Mouse (Mus musculus) intestine, embryonic 15.5 days (tissue): ENCODE results near the gene Slc4a1. TPM values are rescaled to one million over a fixed set of nuclear protein-coding genes. Genes with fewer than 3 reads are reported as not detected.

ENCODE experiments used
- ATAC-seq: fragments of 200-750 bp; cut with Nextera tagmentation; 2 replicates; pipeline ENCODE4 v1.8.0; 2017; ENCODE audit warnings: moderate TSS enrichment, moderate library complexity
- H3K27ac ChIP-seq: fragments of 300-500 bp; sonication (generic); 2 replicates; pipeline ENCODE4 v1.5.1; 2015; ENCODE audit warnings: mild to moderate bottlenecking, inconsistent platforms
- H3K27me3 ChIP-seq: fragments of 300-500 bp; sonication (generic); replicated peaks from 2 replicates; pipeline ENCODE4 v1.6.1; 2015; ENCODE audit warnings: inconsistent platforms
- H3K36me3 ChIP-seq: fragments of 300-500 bp; sonication (generic); 2 replicates; pipeline ENCODE4 v1.6.1; 2015; ENCODE audit warnings: inconsistent platforms
- H3K4me1 ChIP-seq: fragments of 300-500 bp; sonication (generic); replicated peaks from 2 replicates; pipeline ENCODE4 v1.6.1; 2015; ENCODE audit warnings: inconsistent platforms
- H3K4me2 ChIP-seq: fragments of 300-500 bp; sonication (generic); replicated peaks from 2 replicates; pipeline ENCODE4 v1.6.1; 2015; ENCODE audit warnings: mild to moderate bottlenecking, inconsistent platforms
- H3K4me3 ChIP-seq: fragments of 300-500 bp; sonication (generic); replicated peaks from 2 replicates; pipeline ENCODE4 v1.5.1; 2015; ENCODE audit warnings: inconsistent platforms
- H3K9ac ChIP-seq: fragments of 300-500 bp; sonication (generic); 2 replicates; pipeline ENCODE4 v1.6.1; 2015; ENCODE audit warnings: inconsistent platforms
- H3K9me3 ChIP-seq: fragments of 300-500 bp; sonication (generic); 2 replicates; pipeline ENCODE4 v1.6.1; 2016; ENCODE audit warnings: inconsistent platforms
- WGBS: fragments of 180-500 bp; shearing (Covaris S2); methylation state at CpG from one replicate; pipeline ENCODE4 v1.1.7; 2015; 5-methylcytosine and 5-hydroxymethylcytosine counted together
- polyA plus RNA-seq: library from polyadenylated mRNA; unstranded; fragments of >200 nt; fragmentation: Nextera tagmentation; extraction: Ambion mirVana; gene quantifications from 2 replicates; pipeline ENCODE4 v1.2.1, GENCODE M21; 2015

Slc4a1 gene
- polyA plus RNA-seq, 1 experiment from 2014 or later, result 15.2 TPM

GRCm38 (mm10) chr11:102323516-102323915 lies 42.5 kb downstream of the Slc4a1 start:
- H3K27me3 ChIP-seq, result no peaks in the 10 kb centered on the region
- peaks cover 7% of the 10 kb centered on the region; the same call in 1 of the 2 replicates for H3K4me1 ChIP-seq
- H3K9me3 ChIP-seq, result no peaks in the 10 kb centered on the region
- ATAC-seq, result no peak
- 79% methylated on average over 1 of the region's 1 CpGs for WGBS
- no peaks in the 10 kb centered on the region; the same call in 1 of the 2 replicates for H3K36me3 ChIP-seq
- no peak overlapping the region for H3K27ac ChIP-seq
- H3K9ac ChIP-seq, result no peak overlapping the region
- H3K4me3 ChIP-seq, result no peak overlapping the region
- H3K4me2 ChIP-seq, result no peak overlapping the region

GRCm38 (mm10) chr11:102321931-102322330 lies 44.1 kb downstream of the Slc4a1 start:
- 84% methylated on average over 6 of the region's 6 CpGs for WGBS
- Histone ChIP-seq H3K27ac (no peak overlapping the region), H3K9ac (no peak overlapping the region), H3K27me3 (no peaks in the 10 kb centered on the region), H3K4me3 (no peak overlapping the region), H3K36me3 (no peaks in the 10 kb centered on the region; the same call in 1 of the 2 replicates), H3K4me2 (no peak overlapping the region), H3K9me3 (no peaks in the 10 kb centered on the region), H3K4me1 (peaks cover 7% of the 10 kb centered on the region; the same call in 1 of the 2 replicates)
- ATAC-seq, result no peak

- no peaks in the 10 kb centered on the region; the same call in 1 of the 2 replicates for H3K36me3 ChIP-seq
- H3K27ac ChIP-seq, result peak overlapping the region; percentile 98
- H3K4me1 ChIP-seq, result peaks cover 15% of the 10 kb centered on the region
- peak overlapping the region; percentile 100 for H3K9ac ChIP-seq
- 16% methylated on average over 10 of the region's 10 CpGs for WGBS
- no peaks in the 10 kb centered on the region for H3K27me3 ChIP-seq
- H3K9me3 ChIP-seq, result no peaks in the 10 kb centered on the region
- H3K4me3 ChIP-seq, result peak overlapping the region; percentile 69
- ATAC-seq, result no peak
- peak overlapping the region; percentile 96 for H3K4me2 ChIP-seq
Observed at GRCm38 (mm10) chr11:102320686-102321005, 45.4 kb downstream of the Slc4a1 start.

GRCm38 (mm10) chr11:102319941-102320685 lies 45.9 kb downstream of the Slc4a1 start:
- WGBS, result 1% methylated on average over 38 of the region's 38 CpGs
- Histone ChIP-seq H3K4me1 (peaks cover 20% of the 10 kb centered on the region), H3K27me3 (no peaks in the 10 kb centered on the region), H3K27ac (peak overlapping the region; percentile 98), H3K4me2 (peak overlapping the region; percentile 96), H3K9me3 (no peaks in the 10 kb centered on the region), H3K36me3 (peaks cover 2% of the 10 kb centered on the region), H3K4me3 (peak overlapping the region; percentile 69), H3K9ac (peak overlapping the region; percentile 100)
- ATAC-seq, result no peak

- ATAC-seq, result no peak
- peak within 1 kb of the TSS; percentile 69 for H3K4me3 ChIP-seq
- H3K4me2 ChIP-seq, result peak within 1 kb of the TSS; percentile 96
- H3K27me3 ChIP-seq, result no peaks in the 10 kb centered on the region
- peaks cover 21% of the 10 kb centered on the region for H3K4me1 ChIP-seq
- H3K27ac ChIP-seq, result peak within 1 kb of the TSS; percentile 98
- H3K9me3 ChIP-seq, result no peaks in the 10 kb centered on the region
- under 1% methylated on average over 25 of the region's 25 CpGs for whole genome bisulfite sequencing
- peaks cover 6% of the 10 kb centered on the region for H3K36me3 ChIP-seq
- peak within 1 kb of the TSS; percentile 100 for H3K9ac ChIP-seq
Observed at GRCm38 (mm10) chr11:102319410-102319792, 46.6 kb downstream of the Slc4a1 start, which contains the start of gene Ubtf. Gene Ubtf, minus strand, starts transcription at chr11:102319742.

GRCm38 (mm10) chr11:102318576-102319409 lies 47.2 kb downstream of the Slc4a1 start:
- Histone ChIP-seq H3K4me3 (peak overlapping the region; percentile 69), H3K36me3 (peaks cover 7% of the 10 kb centered on the region), H3K9me3 (no peaks in the 10 kb centered on the region), H3K27ac (peak overlapping the region; percentile 98), H3K4me2 (peak overlapping the region; percentile 96), H3K9ac (peak overlapping the region; percentile 100), H3K27me3 (no peaks in the 10 kb centered on the region), H3K4me1 (peaks cover 21% of the 10 kb centered on the region)
- 0 out of 2 replicates have a peak, but pooled peaks have one; percentile 8 for ATAC-seq
- WGBS, result under 1% methylated on average over 81 of the region's 84 CpGs

- Histone ChIP-seq H3K4me2 (peak overlapping the region; percentile 96), H3K4me1 (peaks cover 21% of the 10 kb centered on the region), H3K9ac (peak overlapping the region; percentile 100), H3K27ac (peak overlapping the region; percentile 98), H3K36me3 (peaks cover 15% of the 10 kb centered on the region), H3K4me3 (peak overlapping the region; percentile 69), H3K9me3 (no peaks in the 10 kb centered on the region), H3K27me3 (no peaks in the 10 kb centered on the region)
- ATAC-seq, result peak; percentile 68
- WGBS, result under 1% methylated on average over 48 of the region's 77 CpGs
Observed at GRCm38 (mm10) chr11:102317901-102318575, 48.0 kb downstream of the Slc4a1 start.

GRCm38 (mm10) chr11:102317298-102317900 lies 48.6 kb downstream of the Slc4a1 start:
- WGBS, result under 1% methylated on average over 86 of the region's 87 CpGs
- peak overlapping the region; percentile 69 for H3K4me3 ChIP-seq
- no peaks in the 10 kb centered on the region for H3K9me3 ChIP-seq
- H3K4me1 ChIP-seq, result peaks cover 21% of the 10 kb centered on the region
- peak overlapping the region; percentile 98 for H3K27ac ChIP-seq
- H3K4me2 ChIP-seq, result peak overlapping the region; percentile 96
- peak; percentile 18 for ATAC-seq
- H3K36me3 ChIP-seq, result peaks cover 21% of the 10 kb centered on the region
- no peaks in the 10 kb centered on the region for H3K27me3 ChIP-seq
- peak overlapping the region; percentile 100 for H3K9ac ChIP-seq

GRCm38 (mm10) chr11:102316572-102317297 lies 49.3 kb downstream of the Slc4a1 start:
- H3K9ac ChIP-seq, result peak overlapping the region; percentile 100
- ATAC-seq, result peak; percentile 62
- H3K9me3 ChIP-seq, result no peaks in the 10 kb centered on the region
- H3K36me3 ChIP-seq, result peaks cover 25% of the 10 kb centered on the region
- no peaks in the 10 kb centered on the region for H3K27me3 ChIP-seq
- H3K4me1 ChIP-seq, result peaks cover 21% of the 10 kb centered on the region
- H3K4me3 ChIP-seq, result peak overlapping the region; percentile 69
- H3K4me2 ChIP-seq, result peak overlapping the region; percentile 96
- H3K27ac ChIP-seq, result peak overlapping the region; percentile 98
- under 1% methylated on average over 73 of the region's 80 CpGs for WGBS

- peak overlapping the region; percentile 69 for H3K4me3 ChIP-seq
- H3K4me2 ChIP-seq, result peak overlapping the region; percentile 96
- H3K9me3 ChIP-seq, result no peaks in the 10 kb centered on the region
- peak overlapping the region; percentile 98 for H3K27ac ChIP-seq
- peaks cover 32% of the 10 kb centered on the region for H3K36me3 ChIP-seq
- H3K4me1 ChIP-seq, result peaks cover 26% of the 10 kb centered on the region
- ATAC-seq, result 0 out of 2 replicates have a peak, but pooled peaks have one; percentile 1
- WGBS, result 11% methylated on average over 14 of the region's 14 CpGs
- peak overlapping the region; percentile 100 for H3K9ac ChIP-seq
- H3K27me3 ChIP-seq, result no peaks in the 10 kb centered on the region
Observed at GRCm38 (mm10) chr11:102315690-102316571, 50.1 kb downstream of the Slc4a1 start.
